Mouse (Mus musculus): ENCODE measurements around the gene Serpina1d. TPM values are rescaled to one million over a fixed set of nuclear protein-coding genes. Genes with fewer than 3 reads are reported as not detected.

The Serpina1d gene
- not detected in 2 replicates for polyA plus RNA-seq (2021; fragmentation: Nextera tagmentation)
- long read RNA-seq, experiment 1, result 0 reads
- long read RNA-seq, experiment 2, result 0 reads

GRCm38 (mm10) chr12:103773246-103773851 lies at the start of gene Serpina1d:
Gene Serpina1d (minus strand): TSS chr12:103773592.

Other genes with a start within 250 kb of the Serpina1d start
- 9.5 and 10.3 TPM in 2 replicates for gene Ppp4r4, start 241.3 kb downstream of the Serpina1d start, polyA plus RNA-seq (2021; fragmentation: Nextera tagmentation)
- gene Serpina10, start 142.1 kb downstream of the Serpina1d start, polyA plus RNA-seq (2021; fragmentation: Nextera tagmentation), result not detected in 2 replicates
- gene Serpina6, start 116.4 kb downstream of the Serpina1d start, polyA plus RNA-seq (2021; fragmentation: Nextera tagmentation), result not detected in 2 replicates
- not detected in 2 replicates for gene Serpina16, start 97.5 kb downstream of the Serpina1d start, polyA plus RNA-seq (2021; fragmentation: Nextera tagmentation)
- gene Serpina1f, start 78.1 kb downstream of the Serpina1d start, polyA plus RNA-seq (2021; fragmentation: Nextera tagmentation), result not detected in 2 replicates
- not detected in 2 replicates for gene Serpina1b, start 56.8 kb upstream of the Serpina1d start, polyA plus RNA-seq (2021; fragmentation: Nextera tagmentation)
- gene Serpina1a, start 90.0 kb upstream of the Serpina1d start, polyA plus RNA-seq (2021; fragmentation: Nextera tagmentation), result not detected in 2 replicates
- not detected in 2 replicates for gene Serpina1c, start 131.3 kb upstream of the Serpina1d start, polyA plus RNA-seq (2021; fragmentation: Nextera tagmentation)
- gene Serpina1e, start 185.4 kb upstream of the Serpina1d start, polyA plus RNA-seq (2021; fragmentation: Nextera tagmentation), result not detected in 2 replicates
- not detected in 2 replicates for gene Serpina11, start 216.4 kb upstream of the Serpina1d start, polyA plus RNA-seq (2021; fragmentation: Nextera tagmentation)
- 0.04 and 0.73 TPM in 2 replicates for gene Serpina9, start 240.2 kb upstream of the Serpina1d start, polyA plus RNA-seq (2021; fragmentation: Nextera tagmentation)